Mouse (Mus musculus) E14TG2a.4 (cell line): ENCODE results near the gene Ins2.

Experiments
- CTCF ChIP-seq: conservative IDR thresholded peaks from 2 replicates; pipeline ENCODE4 v1.5.1; 2014; ENCODE audit warnings: low read length
- NANOG ChIP-seq: IDR thresholded peaks from 2 replicates; pipeline ENCODE4 v1.6.1; 2014; ENCODE audit warnings: borderline replicate concordance, low read length, mixed read lengths

GRCm38 (mm10) chr7:142699334-142699860 is 43.8 kb downstream of the Ins2 start:
- TF ChIP-seq CTCF (no peak), NANOG (no peak)
